7 mouse cellular contexts compared by ENCODE assay signal in genomic region chr4:156228393-156229024, GRCm38 (mm10). TPM values are rescaled to one million over a fixed set of nuclear protein-coding genes. Genes with fewer than 3 reads are reported as not detected.
A peak's percentile ranks its signal among the peaks of the same experiment; 100 is the strongest.
DNase-seq lines count a peak whose midpoint lies in the region; ATAC-seq and TF ChIP-seq lines count a peak whose summit lies in the region.

No protein-coding gene starts in this region.

- H3K4me3 ChIP-seq in neural tube, embryonic 13.5 days: no peak overlapping the region
- H3K4me3 ChIP-seq in embryonic facial prominence, embryonic 10.5 days: peak overlapping the region; percentile 33
- H3K4me3 ChIP-seq in kidney, embryonic 15.5 days (replicated peaks): peak overlapping the region; percentile 12
- H3K4me3 ChIP-seq in left cerebral cortex, adult 2 months: no peak overlapping the region

- peak overlapping the region; percentile 31; the same call in 1 of the 2 replicates for H3K9ac ChIP-seq in neural tube, embryonic 13.5 days
- H3K9ac ChIP-seq in kidney, embryonic 15.5 days: no peak overlapping the region

- H3K4me1 ChIP-seq in neural tube, embryonic 13.5 days (replicated peaks): peaks cover 17% of the 10 kb centered on the region
- peaks cover 16% of the 10 kb centered on the region for H3K4me1 ChIP-seq in embryonic facial prominence, embryonic 10.5 days
- H3K4me1 ChIP-seq in kidney, embryonic 15.5 days: peaks cover 15% of the 10 kb centered on the region

- DNase-seq in neural tube, embryonic 10.5 days (ENCODE audit: extremely low spot score, low spot score): no peak
- DNase-seq in embryonic facial prominence, embryonic 10.5 days (ENCODE audit: low spot score): no peak
- peak; percentile 39 to 56 for DNase-seq in lung, postnatal 4 days
- no peak for DNase-seq in thymus, postnatal 36 days
- no peak for DNase-seq in left cerebral cortex, adult 2 months (ENCODE audit: extremely low spot score in 1 of 2, low spot score in 2 of 2)

- WGBS in neural tube, embryonic 13.5 days: 21% methylated on average over 12 of the region's 12 CpGs
- 24% methylated on average over 12 of the region's 12 CpGs for WGBS in embryonic facial prominence, embryonic 10.5 days
- 24% methylated on average over 12 of the region's 12 CpGs for WGBS in kidney, embryonic 15.5 days

- no peak for ATAC-seq in neural tube, embryonic 13.5 days (ENCODE audit: low read depth)
- peak; percentile 49; the same call in 1 of the 2 replicates for ATAC-seq in kidney, embryonic 15.5 days (replicated peaks; ENCODE audit: low FRiP score)

- no peaks in the 10 kb centered on the region for H3K9me3 ChIP-seq in neural tube, embryonic 13.5 days
- H3K9me3 ChIP-seq in embryonic facial prominence, embryonic 10.5 days: no peaks in the 10 kb centered on the region
- H3K9me3 ChIP-seq in kidney, embryonic 15.5 days (replicated peaks): no peaks in the 10 kb centered on the region

- TF ChIP-seq CTCF in left cerebral cortex, adult 2 months (IDR thresholded peaks at IDR 0.05): no peak

- no peak overlapping the region; the same call in 1 of the 2 replicates for H3K4me2 ChIP-seq in neural tube, embryonic 13.5 days
- H3K4me2 ChIP-seq in kidney, embryonic 15.5 days: peak overlapping the region; percentile 39

- intact Hi-C loops in left cerebral cortex, adult 2 months (cut with DNase I): loop anchor here (2.0 kb wide), 1 partner anchor 32 kb away; the partner anchor contains the start of gene Agrn

- H3K27ac ChIP-seq in neural tube, embryonic 13.5 days (replicated peaks): no peak overlapping the region
- peak overlapping the region; percentile 30; the same call in 1 of the 2 replicates for H3K27ac ChIP-seq in embryonic facial prominence, embryonic 10.5 days (replicated peaks)
- H3K27ac ChIP-seq in kidney, embryonic 15.5 days: no peak overlapping the region
- H3K27ac ChIP-seq in left cerebral cortex, adult 2 months: no peak overlapping the region

- H3K36me3 ChIP-seq in neural tube, embryonic 13.5 days: peaks cover 53% of the 10 kb centered on the region
- H3K36me3 ChIP-seq in embryonic facial prominence, embryonic 10.5 days (replicated peaks): peaks cover 50% of the 10 kb centered on the region
- H3K36me3 ChIP-seq in kidney, embryonic 15.5 days: peaks cover 45% of the 10 kb centered on the region

- no peaks in the 10 kb centered on the region for H3K27me3 ChIP-seq in neural tube, embryonic 13.5 days
- no peaks in the 10 kb centered on the region for H3K27me3 ChIP-seq in embryonic facial prominence, embryonic 10.5 days (replicated peaks; ENCODE audit: low read depth, poor library complexity, severe bottlenecking)
- no peaks in the 10 kb centered on the region for H3K27me3 ChIP-seq in kidney, embryonic 15.5 days

RNA-seq across cellular contexts. Expression of gene Plekhn1, which starts 6.1 kb away (rescaled TPM):
- 26.1 and 27.3 TPM in 2 replicates for polyA plus RNA-seq in neural tube, embryonic 13.5 days (2015; fragmentation: Nextera tagmentation; extraction: Ambion mirVana)
- polyA plus RNA-seq in embryonic facial prominence, embryonic 10.5 days (2016; fragmentation: Nextera tagmentation; extraction: Ambion mirVana): 22.5 and 23.9 TPM in 2 replicates
- polyA plus RNA-seq in kidney, embryonic 15.5 days (2015; fragmentation: Nextera tagmentation; extraction: Ambion mirVana): 19.1 and 21.4 TPM in 2 replicates
- total RNA-seq in left cerebral cortex, adult 2 months (2021): 10 to 100 TPM; 39.6 to 39.8 TPM

RNA-seq across cellular contexts. Expression of gene Noc2l, which starts 7.3 kb away (rescaled TPM):
- polyA plus RNA-seq in neural tube, embryonic 13.5 days (2015; fragmentation: Nextera tagmentation; extraction: Ambion mirVana): 49.5 and 54.8 TPM in 2 replicates
- 110 and 120 TPM in 2 replicates for polyA plus RNA-seq in embryonic facial prominence, embryonic 10.5 days (2016; fragmentation: Nextera tagmentation; extraction: Ambion mirVana)
- polyA plus RNA-seq in kidney, embryonic 15.5 days (2015; fragmentation: Nextera tagmentation; extraction: Ambion mirVana): 85.8 and 90.3 TPM in 2 replicates
- total RNA-seq in left cerebral cortex, adult 2 months (2021): 10 to 100 TPM; 73.5 to 76.6 TPM

RNA-seq across cellular contexts. Expression of gene Perm1, which starts 12.8 kb away (rescaled TPM):
- 1.8 TPM in 2 replicates for polyA plus RNA-seq in neural tube, embryonic 13.5 days (2015; fragmentation: Nextera tagmentation; extraction: Ambion mirVana)
- polyA plus RNA-seq in embryonic facial prominence, embryonic 10.5 days (2016; fragmentation: Nextera tagmentation; extraction: Ambion mirVana): 0.60 and 0.65 TPM in 2 replicates
- 0.84 and 1.0 TPM in 2 replicates for polyA plus RNA-seq in kidney, embryonic 15.5 days (2015; fragmentation: Nextera tagmentation; extraction: Ambion mirVana)
- total RNA-seq in left cerebral cortex, adult 2 months (2021): under 1 TPM; 0.25 to 0.30 TPM

RNA-seq across cellular contexts. Expression of gene AW011738, which starts 25.4 kb away (rescaled TPM):
- 5.1 and 5.6 TPM in 2 replicates for polyA plus RNA-seq in neural tube, embryonic 13.5 days (2015; fragmentation: Nextera tagmentation; extraction: Ambion mirVana)
- 2.2 and 2.7 TPM in 2 replicates for polyA plus RNA-seq in embryonic facial prominence, embryonic 10.5 days (2016; fragmentation: Nextera tagmentation; extraction: Ambion mirVana)
- polyA plus RNA-seq in kidney, embryonic 15.5 days (2015; fragmentation: Nextera tagmentation; extraction: Ambion mirVana): 7.6 and 7.8 TPM in 2 replicates
- 1 to 10 TPM; 6.4 to 6.6 TPM for total RNA-seq in left cerebral cortex, adult 2 months (2021)

RNA-seq across cellular contexts. Expression of gene Samd11, which starts 26.9 kb away (rescaled TPM):
- polyA plus RNA-seq in neural tube, embryonic 13.5 days (2015; fragmentation: Nextera tagmentation; extraction: Ambion mirVana): 2.1 and 2.9 TPM in 2 replicates
- polyA plus RNA-seq in embryonic facial prominence, embryonic 10.5 days (2016; fragmentation: Nextera tagmentation; extraction: Ambion mirVana): 1.2 and 1.6 TPM in 2 replicates
- polyA plus RNA-seq in kidney, embryonic 15.5 days (2015; fragmentation: Nextera tagmentation; extraction: Ambion mirVana): 0.50 and 1.2 TPM in 2 replicates
- total RNA-seq in left cerebral cortex, adult 2 months (2021): 1 to 10 TPM; 5.3 to 6.3 TPM

Comparison
In these comparisons a context has a peak if more than half of its experiments do, and no peak if none do; other contexts are left out.
1. H3K4me3 ChIP-seq: peak in embryonic facial prominence, embryonic 10.5 days (single experiment) and kidney, embryonic 15.5 days (single experiment); none in neural tube, embryonic 13.5 days (single experiment) and left cerebral cortex, adult 2 months (single experiment).
2. DNase-seq: peak in lung, postnatal 4 days (2 of 2); none in neural tube, embryonic 10.5 days (single experiment), embryonic facial prominence, embryonic 10.5 days (single experiment), thymus, postnatal 36 days (0 of 2) and left cerebral cortex, adult 2 months (0 of 2).